Mouse (Mus musculus): ENCODE measurements around the gene Hoxd12. TPM values are rescaled to one million over a fixed set of nuclear protein-coding genes. Genes with fewer than 3 reads are reported as not detected.

Hoxd12 gene
- total RNA-seq (2021) = not detected
- long read RNA-seq, experiment 1 = 0 reads
- long read RNA-seq, experiment 2 = 0 reads

DNA sequence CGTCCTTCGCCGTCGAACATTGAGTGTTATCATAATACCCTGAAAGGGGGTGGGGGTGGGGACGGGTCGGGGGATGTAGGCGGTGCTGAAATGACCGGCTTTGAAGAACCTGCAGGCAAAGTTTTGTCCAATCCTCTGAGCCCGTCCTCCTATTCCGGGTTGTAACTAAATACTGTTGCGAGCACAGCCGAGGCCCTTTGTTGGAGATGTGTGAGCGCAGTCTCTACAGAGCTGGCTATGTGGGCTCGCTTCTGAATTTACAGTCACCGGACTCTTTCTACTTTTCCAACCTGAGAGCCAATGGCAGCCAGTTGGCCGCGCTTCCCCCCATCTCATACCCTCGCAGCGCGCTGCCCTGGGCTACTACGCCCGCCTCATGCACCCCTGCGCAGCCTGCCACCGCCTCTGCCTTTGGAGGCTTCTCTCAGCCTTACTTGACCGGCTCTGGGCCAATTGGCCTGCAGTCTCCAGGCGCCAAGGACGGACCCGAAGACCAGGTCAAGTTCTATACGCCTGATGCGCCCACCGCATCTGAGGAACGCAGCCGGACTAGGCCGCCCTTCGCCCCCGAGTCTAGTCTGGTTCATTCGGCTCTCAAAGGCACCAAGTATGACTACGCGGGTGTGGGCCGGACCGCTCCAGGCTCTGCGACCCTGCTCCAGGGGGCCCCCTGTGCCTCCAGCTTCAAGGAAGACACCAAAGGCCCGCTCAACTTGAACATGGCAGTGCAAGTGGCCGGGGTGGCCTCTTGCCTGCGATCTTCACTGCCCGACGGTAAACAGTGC is at the start of gene Hoxd12:
Hoxd12 (plus strand) TSS at position 133 of the 785 bp plus-strand sequence.
- DNase-seq = no peak

DNA sequence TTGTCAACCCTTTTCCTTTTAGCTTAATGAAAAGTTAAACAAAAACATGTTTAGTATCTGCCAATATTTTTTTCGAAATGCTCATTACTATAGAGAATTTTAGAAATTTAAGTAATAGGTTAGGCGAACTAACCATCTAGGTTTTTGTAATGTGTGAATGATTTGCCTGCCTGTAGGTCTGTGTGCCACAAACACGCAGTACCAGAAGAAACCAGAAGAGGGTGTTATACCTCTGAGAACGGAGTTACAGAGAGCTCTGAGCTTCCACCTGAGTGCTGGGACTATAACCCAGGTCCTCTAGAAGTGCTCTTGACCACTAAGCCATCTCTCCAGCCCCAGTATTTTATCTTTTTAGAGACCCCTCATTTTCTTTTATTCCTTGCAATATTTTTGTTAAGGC is 39.4 kb upstream of the Hoxd12 start:
- DNase-seq = no peak

DNA sequence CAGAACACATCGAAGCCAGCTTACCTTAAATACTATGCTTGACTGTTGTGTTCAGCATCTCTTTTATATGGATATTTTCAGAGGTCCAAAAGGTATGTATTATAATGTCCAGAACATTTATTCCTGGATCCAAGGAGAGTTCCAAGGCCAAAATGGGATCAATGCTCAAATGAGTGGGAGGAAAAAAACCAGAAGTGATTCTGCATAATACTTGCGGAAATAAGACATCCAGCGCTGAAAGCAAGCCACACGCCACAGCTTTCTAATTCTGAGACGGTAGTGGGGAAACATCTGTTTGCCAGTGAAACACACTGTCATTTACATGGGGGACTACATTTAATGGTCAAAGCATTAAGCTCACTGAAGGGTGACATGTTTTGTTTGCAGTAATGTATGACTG is 32.4 kb upstream of the Hoxd12 start:
- no peak for DNase-seq

DNA sequence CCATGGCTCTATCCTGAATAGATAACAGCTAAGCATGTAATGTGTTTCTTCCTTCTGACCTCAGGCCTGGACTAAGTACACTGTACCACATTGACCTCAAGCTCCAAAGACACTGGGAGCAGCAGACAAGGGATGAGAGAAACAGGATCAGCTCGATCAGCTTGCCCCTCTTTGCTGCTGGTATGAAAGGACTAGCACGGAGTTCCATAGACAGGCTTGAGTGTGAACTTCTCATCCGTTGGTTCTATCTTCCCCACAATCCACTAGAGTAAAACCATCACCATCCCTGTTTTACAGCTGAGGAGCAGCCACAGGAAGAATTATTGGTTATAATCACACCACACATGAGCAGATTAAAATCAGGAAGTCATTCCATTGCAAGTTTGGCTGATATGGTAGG is 29.2 kb upstream of the Hoxd12 start:
- DNase-seq = no peak

DNA sequence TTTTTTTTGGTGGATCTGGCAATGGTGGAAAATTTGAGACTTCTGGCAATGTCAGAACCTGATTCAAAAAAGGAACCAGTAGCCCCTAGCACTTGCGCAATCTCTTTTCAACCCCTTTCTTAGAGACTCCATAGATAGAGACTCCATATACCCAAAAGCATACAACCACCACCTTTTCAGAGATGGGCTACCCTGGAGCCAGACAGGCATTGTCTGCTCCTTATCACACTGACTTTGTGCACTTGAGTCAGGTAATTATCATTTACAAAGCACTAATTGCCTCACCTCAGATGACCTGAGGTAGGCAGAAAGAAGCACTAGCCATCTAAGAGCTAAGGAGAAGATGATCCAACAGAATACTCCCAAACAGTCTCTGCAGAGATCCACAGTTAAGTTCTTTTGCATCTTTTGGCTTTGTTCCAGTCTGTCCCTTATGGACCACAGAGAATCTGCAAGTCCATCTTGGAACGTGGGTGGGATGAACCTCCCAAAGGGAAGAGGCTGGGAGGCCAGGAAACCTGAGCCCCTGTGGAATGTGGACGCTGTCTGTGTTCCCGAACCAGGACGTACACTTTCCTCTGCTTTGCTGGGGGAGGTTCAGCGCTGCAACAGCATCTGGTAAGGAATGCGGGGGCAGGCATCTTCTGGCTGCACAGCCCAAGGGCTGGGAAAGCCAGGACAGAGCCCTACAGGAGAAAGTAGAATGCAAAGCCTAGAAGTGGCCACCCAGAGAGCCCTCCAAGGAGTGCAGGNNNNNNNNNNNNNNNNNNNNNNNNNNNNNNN is 27.5 kb upstream of the Hoxd12 start:
- no peak for DNase-seq

DNA sequence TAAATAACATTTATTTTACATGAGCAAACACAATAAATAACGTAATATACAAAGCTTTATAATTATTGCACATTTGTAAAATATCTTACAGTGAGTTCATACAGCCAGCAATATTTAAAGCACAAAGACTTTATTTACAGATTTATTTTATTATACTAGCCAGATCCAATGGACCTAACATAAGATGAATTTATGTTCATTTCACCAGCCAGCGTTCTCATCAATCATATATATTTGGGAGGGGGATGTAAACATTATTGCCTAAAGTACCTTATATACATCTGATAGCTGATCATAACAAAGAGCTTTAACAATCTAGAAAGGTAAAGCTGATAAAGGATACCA is 21.8 kb upstream of the Hoxd12 start:
- DNase-seq = no peak

DNA sequence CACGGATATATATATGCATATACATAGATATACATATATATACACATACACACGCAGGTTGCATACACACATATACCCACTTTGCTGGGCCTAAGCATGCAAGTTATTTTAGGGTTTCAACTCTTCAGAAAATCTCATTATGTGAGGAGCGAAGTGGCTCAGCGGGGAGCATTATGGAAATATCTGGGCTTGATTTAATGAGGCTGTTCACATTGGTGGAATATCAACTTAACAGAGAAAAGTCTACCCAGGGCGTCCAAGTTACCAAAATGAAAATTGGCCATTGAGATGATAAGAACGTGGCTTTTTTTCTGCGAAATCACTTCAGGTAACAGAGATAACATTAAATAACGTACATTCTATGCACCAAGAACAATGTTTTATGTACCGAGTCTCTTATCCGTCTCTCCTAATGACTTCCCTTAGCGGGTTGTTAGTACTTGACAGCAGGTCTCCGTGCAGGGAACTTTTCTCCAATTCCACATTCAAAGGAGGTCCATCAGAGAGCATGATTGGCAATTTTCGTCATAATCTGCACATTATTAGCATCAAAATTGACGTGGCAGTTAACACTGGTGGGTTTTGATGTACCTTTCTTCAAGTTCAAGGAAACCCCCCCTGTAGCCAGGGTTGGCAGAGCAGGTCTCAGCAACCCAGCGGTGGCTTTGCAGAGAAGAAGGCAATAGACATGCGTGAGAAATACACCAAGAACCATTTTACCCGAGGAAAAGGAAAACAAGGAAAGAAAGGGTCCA is 20.9 kb upstream of the Hoxd12 start:
- DNase-seq = no peak

DNA sequence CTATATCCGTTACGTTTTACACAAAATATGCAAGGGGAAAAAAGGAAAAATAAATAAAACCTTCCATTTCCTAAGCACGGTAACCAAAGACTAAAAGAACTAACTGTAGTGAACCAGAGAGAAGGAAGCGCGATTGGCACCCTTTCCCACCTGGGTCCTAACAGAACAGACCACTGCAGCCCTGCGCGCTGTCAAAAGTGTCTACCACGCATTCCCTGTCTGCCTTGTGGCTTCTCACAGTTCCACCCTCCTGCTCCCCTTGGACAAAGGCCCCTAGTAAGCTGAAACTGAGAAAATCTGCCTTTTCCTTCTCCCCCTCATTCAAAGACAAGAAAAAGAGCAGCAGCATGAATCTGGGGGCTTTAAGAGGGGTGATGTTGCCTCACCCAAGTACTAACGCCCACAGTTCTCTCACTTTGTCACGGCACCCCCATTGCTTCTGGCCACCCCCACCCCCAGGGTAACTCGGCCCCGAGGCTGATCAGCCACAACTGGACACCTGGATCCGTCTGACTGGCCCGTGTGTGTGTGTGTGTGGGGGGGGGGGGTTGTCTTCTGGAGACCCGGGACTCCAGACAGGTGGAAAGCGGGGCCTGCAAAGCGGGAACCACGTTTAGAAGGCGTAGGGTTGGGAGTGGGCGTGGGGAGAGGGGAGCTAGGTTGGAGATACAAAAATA is 19.9 kb upstream of the Hoxd12 start:
- no peak for DNase-seq

DNA sequence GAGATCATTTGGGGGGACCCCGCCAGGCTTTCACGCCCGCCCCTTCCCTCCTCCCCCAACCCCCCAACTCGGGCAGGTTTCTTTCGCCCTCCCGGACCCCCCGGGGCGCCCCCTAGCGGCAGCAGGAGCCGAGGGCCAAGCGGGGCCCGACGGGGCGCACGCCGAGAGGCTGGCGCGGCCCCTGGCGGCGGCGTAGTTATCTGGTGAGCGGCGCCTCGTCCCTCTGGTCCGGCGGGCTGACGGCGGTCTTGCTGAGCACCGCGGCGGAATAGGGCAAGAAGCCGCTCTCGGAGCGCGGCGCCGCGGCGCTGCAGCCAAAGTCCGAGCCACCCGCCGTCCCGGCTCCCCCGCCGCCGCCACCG is 19.4 kb upstream of the Hoxd12 start:
- DNase-seq = peak; percentile 72

DNA sequence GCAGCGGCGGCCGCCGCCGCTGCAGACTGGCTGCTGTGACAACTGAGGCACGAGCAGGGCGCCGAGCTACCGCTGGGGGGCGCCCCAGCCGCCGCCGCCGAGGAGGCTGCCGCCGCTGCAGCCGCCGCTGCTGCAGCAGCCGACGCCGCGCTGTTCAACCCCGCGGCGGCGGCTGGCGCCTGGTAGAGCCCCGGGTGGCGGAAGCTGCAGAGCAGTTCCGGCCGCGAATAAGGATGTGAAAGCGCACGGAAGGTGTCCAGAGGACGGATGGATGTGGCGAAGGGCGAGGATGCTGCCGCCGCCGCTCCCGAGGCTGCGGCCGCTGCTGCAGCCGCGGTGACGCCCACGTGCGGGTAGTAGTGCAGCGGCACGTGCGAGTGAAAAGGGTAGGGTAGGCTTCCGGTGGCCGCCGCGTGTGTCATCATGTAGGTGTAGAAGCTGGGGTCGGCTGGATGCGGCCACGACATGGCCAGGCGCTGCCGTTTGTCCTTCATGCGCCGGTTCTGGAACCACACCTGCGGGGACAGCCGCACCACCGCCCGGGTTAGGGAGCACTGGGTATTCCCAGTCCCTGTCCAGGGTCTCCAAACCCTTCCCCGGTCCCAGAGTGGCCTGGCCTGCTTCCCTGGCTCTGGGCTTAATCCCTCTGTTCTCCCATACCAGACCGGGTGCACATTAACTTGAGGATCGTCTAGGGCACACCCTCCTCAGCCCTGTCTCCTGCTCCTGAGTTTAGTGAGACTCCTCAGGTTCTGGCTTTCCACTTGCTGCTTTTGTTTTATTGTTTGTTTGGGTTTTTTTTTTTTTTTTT is 18.8 kb upstream of the Hoxd12 start:
- DNase-seq = no peak

DNA sequence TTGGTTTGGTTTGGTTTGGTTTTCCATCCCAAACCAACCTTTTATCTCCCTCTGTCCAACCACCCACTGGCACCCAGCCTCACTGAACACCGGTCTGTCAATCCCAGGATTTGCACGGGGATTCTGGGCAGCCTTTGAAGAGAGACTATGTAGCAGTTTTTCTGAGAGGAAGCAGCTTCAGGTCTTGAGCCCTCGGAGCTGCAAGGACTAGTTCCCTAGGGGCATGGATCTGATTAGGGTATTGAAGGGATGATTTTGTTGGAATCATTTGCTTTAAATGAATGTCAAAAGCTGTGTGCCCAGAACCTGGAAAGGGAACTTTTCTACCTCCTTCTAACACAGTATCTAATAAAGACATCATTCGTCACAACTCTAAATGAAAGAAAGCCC is 18.2 kb upstream of the Hoxd12 start:
- DNase-seq = no peak

DNA sequence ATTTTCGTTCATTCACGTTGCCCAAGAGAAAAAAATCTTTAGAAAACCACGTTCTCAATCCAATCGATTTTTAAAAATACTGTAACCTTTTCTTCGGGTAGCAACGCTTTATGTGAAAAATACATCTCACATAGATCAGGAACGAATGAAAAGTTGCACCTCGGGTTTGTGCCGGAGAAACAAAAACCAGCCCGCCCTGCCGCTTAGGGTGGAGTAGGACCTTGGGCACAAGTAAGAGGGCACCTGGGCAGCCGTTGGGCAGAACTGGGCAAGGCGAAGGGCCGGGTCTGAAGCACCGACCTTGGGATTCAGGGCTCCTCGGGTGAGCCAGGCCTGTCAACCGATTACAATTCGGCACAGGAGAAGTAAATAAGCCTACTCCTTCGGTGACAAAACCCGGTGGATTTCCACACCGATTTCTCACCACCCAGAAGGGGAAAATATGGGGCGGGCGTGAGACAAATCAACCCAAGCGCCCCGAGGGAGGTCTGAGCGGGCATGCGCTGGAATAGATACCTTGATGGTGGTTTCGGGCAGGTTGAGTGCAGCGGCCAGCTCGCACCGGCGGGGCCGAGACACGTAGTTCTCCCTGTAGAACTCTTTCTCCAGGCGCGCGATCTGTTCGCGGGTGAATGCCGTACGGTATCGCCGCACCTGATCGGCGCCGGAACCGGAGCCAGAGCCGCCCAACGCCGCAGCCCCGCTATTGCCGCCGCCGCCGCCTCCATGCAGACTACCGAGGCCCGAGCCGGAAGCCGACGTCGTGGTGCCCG is 17.4 kb upstream of the Hoxd12 start:
- DNase-seq = no peak

DNA sequence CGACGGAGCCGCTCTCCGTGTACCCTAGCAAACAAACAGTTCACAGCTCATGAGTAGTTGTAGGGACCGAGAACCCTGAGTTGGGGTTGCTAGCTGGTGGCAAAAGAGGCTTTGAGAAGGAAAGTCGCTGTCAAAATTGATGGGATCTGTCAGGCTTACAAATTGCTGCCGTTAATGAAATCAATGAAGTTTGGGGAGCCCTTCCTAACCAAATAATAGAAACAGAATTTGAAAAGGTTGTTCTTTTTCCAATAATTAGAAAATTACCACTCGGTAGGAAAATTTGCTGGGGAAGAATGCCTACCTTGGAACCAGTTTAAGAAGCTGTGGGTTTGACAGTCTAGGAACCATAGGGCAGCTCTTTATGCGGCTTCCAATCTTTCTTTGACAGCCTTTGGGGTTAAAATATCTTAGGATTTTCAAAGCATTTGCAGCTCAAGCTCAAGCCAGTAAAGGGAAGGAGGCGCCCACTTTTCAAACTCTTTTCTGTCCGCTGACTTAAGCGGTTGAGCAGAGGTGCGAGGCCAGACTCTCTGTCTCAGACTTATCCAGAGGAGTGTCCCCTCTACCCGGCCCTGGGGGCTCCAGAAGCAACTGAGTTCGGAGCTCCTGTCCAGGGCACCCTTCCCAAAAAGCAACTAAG is 16.7 kb upstream of the Hoxd12 start:
- no peak for DNase-seq

DNA sequence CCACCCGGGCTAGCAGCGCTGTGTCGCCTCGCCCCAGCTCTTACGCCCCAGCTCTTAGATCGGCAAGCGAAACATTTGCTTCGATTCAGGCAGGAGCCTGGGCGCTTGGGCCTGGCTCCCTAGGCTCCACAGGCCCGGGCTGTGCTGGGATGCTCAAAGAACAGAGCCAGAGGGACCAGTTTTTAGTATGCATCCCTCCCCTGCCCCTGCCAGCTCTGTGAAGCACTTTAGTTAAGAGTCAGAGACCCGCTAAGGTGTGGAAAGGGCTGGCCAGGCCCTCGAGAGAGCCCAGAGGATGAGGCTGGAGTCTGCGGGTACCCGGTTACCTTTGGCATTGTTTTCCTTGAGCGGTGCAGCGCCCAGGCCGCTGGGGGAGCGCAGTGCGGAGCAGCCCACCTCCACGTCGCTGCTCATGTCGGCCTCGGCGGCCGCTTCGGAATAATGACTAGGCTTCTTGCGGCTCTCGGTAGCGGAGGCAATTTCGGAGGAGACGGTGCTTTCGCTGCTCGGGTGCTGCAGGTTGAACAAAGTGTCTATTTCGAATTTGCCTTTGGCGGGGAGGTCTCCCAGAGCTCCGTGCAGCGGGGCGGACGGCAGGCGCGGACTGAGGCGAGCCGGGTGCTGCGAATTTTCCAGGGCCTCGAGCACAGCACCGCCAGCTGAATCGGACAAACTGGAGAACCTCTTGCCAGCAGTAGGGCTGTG is 16.0 kb upstream of the Hoxd12 start:
- no peak for DNase-seq

DNA sequence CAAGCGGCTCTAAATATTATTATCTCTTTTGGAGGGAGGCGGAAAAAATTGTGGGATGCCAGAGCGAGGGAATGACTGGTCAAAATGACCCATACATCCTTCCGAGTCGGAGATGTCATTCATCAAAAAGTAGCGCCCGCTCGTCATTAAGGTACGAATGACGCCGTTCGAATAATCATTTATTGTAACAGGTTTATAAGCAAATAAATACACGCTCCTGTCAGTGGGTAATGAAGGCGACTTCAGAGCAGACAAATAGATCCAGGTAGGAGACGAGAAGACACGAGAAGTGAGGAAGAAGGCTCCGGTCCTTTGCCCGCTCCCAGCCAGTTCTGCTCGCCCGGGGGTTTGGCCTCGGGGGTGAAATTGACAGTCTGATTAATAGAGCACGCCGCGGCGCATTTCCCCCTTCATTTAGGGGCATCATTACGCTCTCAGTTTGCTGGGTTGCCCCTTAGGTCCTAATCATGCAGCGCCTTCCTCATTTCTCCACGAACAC is 15.3 kb upstream of the Hoxd12 start, which contains the start of gene Evx2:
Evx2 (minus strand) TSS at position 51 of the 499 bp plus-strand sequence.
- DNase-seq = no peak

DNA sequence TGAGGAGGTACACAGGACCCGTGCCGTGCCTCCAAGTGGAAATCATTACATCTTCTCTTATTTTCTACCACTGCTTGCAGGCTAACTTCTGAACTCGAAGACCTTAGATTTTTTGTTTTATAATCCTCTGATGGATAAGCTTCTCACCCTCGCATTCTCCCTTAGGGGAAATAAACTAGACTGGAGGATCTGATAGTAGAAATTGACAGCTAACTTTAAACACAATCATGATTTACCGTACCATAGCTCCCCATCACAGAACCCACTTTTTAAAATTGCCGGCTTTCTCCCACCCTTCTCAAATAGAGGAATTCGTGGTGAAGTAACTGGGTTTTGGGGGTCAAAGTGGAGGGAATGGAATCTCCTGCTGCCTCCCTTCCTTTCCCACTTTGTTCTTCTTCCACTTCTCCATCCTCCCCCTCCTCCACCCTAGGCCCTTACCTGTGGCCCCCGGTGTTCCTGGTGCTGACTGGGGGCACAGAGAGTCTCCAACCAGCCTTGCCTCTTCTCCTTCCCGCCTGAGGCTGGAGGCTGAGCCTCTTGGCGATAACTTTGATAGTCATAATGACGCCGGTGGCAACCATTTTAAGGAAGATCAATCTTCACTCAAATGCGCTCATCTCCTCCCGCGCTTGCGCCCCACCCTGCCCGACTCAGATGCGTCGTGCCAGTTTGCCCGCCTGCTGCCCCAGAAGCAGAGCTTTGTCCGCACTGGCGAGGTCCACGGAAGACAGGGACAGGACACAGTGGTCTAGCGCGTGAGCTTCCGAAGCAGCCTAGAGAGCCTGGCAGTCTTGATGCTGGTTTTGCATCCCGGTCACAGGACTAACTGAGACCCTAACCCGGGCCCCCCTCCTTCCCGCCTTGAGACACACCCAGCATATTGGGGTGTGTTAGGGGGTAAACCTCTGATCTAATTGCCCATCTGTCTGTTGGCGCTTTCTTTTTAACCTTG is 14.1 kb upstream of the Hoxd12 start:
- no peak for DNase-seq

DNA sequence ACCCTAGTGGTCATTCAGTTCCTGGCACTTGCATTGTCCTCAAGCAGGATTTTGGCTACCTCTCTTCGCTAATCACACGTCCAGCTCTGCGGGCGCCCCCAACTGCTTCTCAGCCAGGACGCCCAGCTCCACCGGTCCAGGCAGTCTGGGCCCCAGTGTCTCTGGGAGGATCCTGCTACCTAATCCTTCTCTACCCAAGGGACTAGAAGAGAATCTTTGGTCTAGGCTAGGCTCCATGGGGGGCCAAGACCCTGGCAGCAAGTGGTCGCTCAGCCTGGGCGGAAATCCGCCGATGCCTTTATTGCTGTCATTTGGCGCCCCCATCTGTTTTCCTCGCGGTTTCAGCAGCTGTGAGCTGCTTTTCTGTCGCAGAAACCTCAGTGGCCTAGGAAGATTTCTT is 13.1 kb upstream of the Hoxd12 start:
- DNase-seq = no peak

DNA sequence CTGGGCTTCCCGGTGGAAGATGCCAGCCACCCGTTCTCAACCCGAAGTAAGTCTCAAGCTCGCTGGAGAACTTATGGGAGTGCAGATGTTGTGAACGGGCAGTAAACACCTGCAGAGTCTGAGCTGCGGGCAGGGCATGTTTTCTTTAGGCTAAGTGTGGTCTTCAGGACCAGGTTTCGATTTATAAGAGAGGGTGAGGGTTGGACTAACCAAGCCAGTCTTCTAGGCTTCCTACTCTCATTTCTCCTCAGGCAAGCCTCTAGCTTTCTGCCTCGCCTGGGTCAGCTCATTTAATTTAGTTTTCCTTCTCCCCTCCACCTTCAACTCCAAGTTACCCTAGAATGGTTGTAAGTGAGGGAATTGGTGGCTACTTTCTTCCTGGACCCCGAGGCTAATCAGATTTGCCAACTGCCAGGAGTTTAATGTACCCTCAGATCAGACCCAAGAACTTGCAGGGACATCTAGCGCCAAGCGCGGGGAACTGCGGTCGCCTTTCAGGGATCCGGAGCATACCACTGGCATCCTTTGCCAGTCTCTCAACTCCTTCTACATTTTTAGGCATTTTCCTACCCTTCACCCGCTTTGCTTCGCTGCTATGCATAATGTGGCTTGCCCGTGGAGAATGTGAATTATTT is 11.4 kb upstream of the Hoxd12 start:
- no peak for DNase-seq
